Mouse (Mus musculus) limb, embryonic 11.5 days (tissue): ENCODE measurements around the gene Srsf6. TPM values are rescaled to one million over a fixed set of nuclear protein-coding genes. Genes with fewer than 3 reads are reported as not detected.

Experiments used
- ATAC-seq: fragments of 200-750 bp; cut with Nextera tagmentation; 2 replicates; pipeline ENCODE4 v1.8.0; 2017; ENCODE audit warnings: low read depth; ENCODE audit not compliant: insufficient number of reproducible peaks, low FRiP score, low TSS enrichment
- DNase-seq: peaks from one replicate; pipeline ENCODE4 v3.0.0-alpha.2; 2015; ENCODE audit warnings: low spot score
- H3K27ac ChIP-seq: fragments of 300-500 bp; sonication (generic); replicated peaks from 2 replicates; pipeline ENCODE4 v1.5.1; 2014; ENCODE audit warnings: low read depth, mild to moderate bottlenecking, low read length
- H3K27me3 ChIP-seq: fragments of 300-500 bp; sonication (generic); 2 replicates; pipeline ENCODE4 v1.6.1; 2014; ENCODE audit warnings: mild to moderate bottlenecking, low read length, mixed read lengths; ENCODE audit not compliant: control insufficient read depth, insufficient read depth
- H3K36me3 ChIP-seq: fragments of 300-500 bp; sonication (generic); 2 replicates; pipeline ENCODE4 v1.6.1; 2014; ENCODE audit warnings: mild to moderate bottlenecking, low read length, moderate library complexity, mixed read lengths; ENCODE audit not compliant: control insufficient read depth, insufficient read depth
- H3K4me1 ChIP-seq: fragments of 300-500 bp; sonication (generic); 2 replicates; pipeline ENCODE4 v1.6.1; 2014; ENCODE audit warnings: low read length, mixed read lengths; ENCODE audit not compliant: control insufficient read depth, insufficient read depth
- H3K4me2 ChIP-seq: fragments of 300-500 bp; sonication (generic); 2 replicates; pipeline ENCODE4 v1.6.1; 2014; ENCODE audit warnings: low read depth, mild to moderate bottlenecking, moderate library complexity; ENCODE audit not compliant: severe bottlenecking
- H3K4me3 ChIP-seq: fragments of 300-500 bp; sonication (generic); 2 replicates; pipeline ENCODE4 v1.5.1; 2014; ENCODE audit warnings: low read depth, low read length
- H3K9ac ChIP-seq: fragments of 300-500 bp; sonication (generic); 2 replicates; pipeline ENCODE4 v1.6.1; 2014; ENCODE audit warnings: mild to moderate bottlenecking, low read length
- H3K9me3 ChIP-seq: fragments of 300-500 bp; sonication (generic); 2 replicates; pipeline ENCODE4 v1.6.1; 2016; ENCODE audit warnings: low read length; ENCODE audit not compliant: control insufficient read depth
- WGBS: fragments of 180-500 bp; shearing (Covaris S2); extraction: QIAGEN DNeasy Blood & Tissue Kit; methylation state at CpG from one replicate; pipeline ENCODE4 v1.1.7; 2014; 5-methylcytosine and 5-hydroxymethylcytosine counted together
- polyA plus RNA-seq: library from polyadenylated mRNA; unstranded; fragments of >200 nt; fragmentation: Nextera tagmentation; extraction: Ambion mirVana; gene quantifications from 2 replicates; pipeline ENCODE4 v1.2.1, GENCODE M21; 2014

Srsf6 gene
- polyA plus RNA-seq, 1 experiment from 2014 or later: 322 TPM

GRCm38 (mm10) chr2:162924126-162924525, 7.2 kb upstream of the Srsf6 start:
- 16% methylated on average over 5 of the region's 5 CpGs for WGBS
- DNase-seq: no peak
- Histone ChIP-seq H3K4me2 (no peak overlapping the region), H3K9ac (no peak overlapping the region), H3K27me3 (no peaks in the 10 kb centered on the region), H3K27ac (no peak overlapping the region), H3K36me3 (no peaks in the 10 kb centered on the region), H3K4me1 (no peaks in the 10 kb centered on the region), H3K9me3 (no peaks in the 10 kb centered on the region), H3K4me3 (no peak overlapping the region)
- no peak for ATAC-seq

GRCm38 (mm10) chr2:162927918-162928585, 3.3 kb upstream of the Srsf6 start:
- Histone ChIP-seq H3K27me3 (no peaks in the 10 kb centered on the region), H3K9me3 (no peaks in the 10 kb centered on the region), H3K4me3 (no peak overlapping the region), H3K9ac (no peak overlapping the region), H3K27ac (no peak overlapping the region), H3K36me3 (no peaks in the 10 kb centered on the region), H3K4me2 (no peak overlapping the region), H3K4me1 (peaks cover 3% of the 10 kb centered on the region; the same call in 1 of the 2 replicates)
- DNase-seq (no peak), ATAC-seq (no peak)
- 72% methylated on average over 3 of the region's 3 CpGs for WGBS

- no peak overlapping the region for H3K27ac ChIP-seq
- H3K36me3 ChIP-seq: peaks cover 10% of the 10 kb centered on the region
- DNase-seq: no peak
- no peaks in the 10 kb centered on the region for H3K27me3 ChIP-seq
- WGBS: 79% methylated on average over 3 of the region's 3 CpGs
- ATAC-seq: no peak
- H3K9ac ChIP-seq: no peak overlapping the region
- no peaks in the 10 kb centered on the region for H3K9me3 ChIP-seq
- no peak overlapping the region for H3K4me2 ChIP-seq
- H3K4me3 ChIP-seq: no peak overlapping the region
- H3K4me1 ChIP-seq: peaks cover 3% of the 10 kb centered on the region; the same call in 1 of the 2 replicates
Measured at GRCm38 (mm10) chr2:162929704-162930103, 1.6 kb upstream of the Srsf6 start.

- Histone ChIP-seq H3K27me3 (no peaks in the 10 kb centered on the region), H3K4me2 (peak overlapping the region; percentile 72), H3K4me1 (peaks cover 3% of the 10 kb centered on the region; the same call in 1 of the 2 replicates), H3K4me3 (peak overlapping the region; percentile 98), H3K36me3 (peaks cover 12% of the 10 kb centered on the region), H3K9ac (peak overlapping the region; percentile 100), H3K27ac (peak overlapping the region; percentile 96), H3K9me3 (no peaks in the 10 kb centered on the region)
- DNase-seq (peak; percentile 58), ATAC-seq (peak; percentile 73)
- WGBS: under 1% methylated on average over 18 of the region's 18 CpGs
Measured at GRCm38 (mm10) chr2:162930516-162931122, 709 bp upstream of the Srsf6 start.

- Histone ChIP-seq H3K4me3 (peak overlapping the region; percentile 98), H3K36me3 (peaks cover 12% of the 10 kb centered on the region), H3K9ac (peak overlapping the region; percentile 100), H3K9me3 (no peaks in the 10 kb centered on the region), H3K27ac (peak overlapping the region; percentile 96), H3K4me1 (peaks cover 3% of the 10 kb centered on the region; the same call in 1 of the 2 replicates), H3K4me2 (peak overlapping the region; percentile 72), H3K27me3 (no peaks in the 10 kb centered on the region)
- WGBS: under 1% methylated on average over 93 of the region's 103 CpGs
- ATAC-seq (peak; percentile 41), DNase-seq (peak; percentile 73)
Measured at GRCm38 (mm10) chr2:162931674-162932650, 634 bp downstream of the Srsf6 start.

- Histone ChIP-seq H3K9me3 (no peaks in the 10 kb centered on the region), H3K4me2 (peak overlapping the region; percentile 72), H3K4me1 (peaks cover 3% of the 10 kb centered on the region; the same call in 1 of the 2 replicates), H3K27ac (no peak overlapping the region), H3K36me3 (peaks cover 17% of the 10 kb centered on the region), H3K4me3 (peak overlapping the region; percentile 98), H3K9ac (no peak overlapping the region), H3K27me3 (no peaks in the 10 kb centered on the region)
- ATAC-seq: no peak
- DNase-seq: peak; percentile 40
- 42% methylated on average over 4 of the region's 4 CpGs for WGBS
Measured at GRCm38 (mm10) chr2:162932706-162933105, 1.4 kb downstream of the Srsf6 start.

- DNase-seq (no peak), ATAC-seq (no peak)
- no peaks in the 10 kb centered on the region for H3K27me3 ChIP-seq
- H3K4me2 ChIP-seq: no peak overlapping the region
- no peak overlapping the region for H3K4me3 ChIP-seq
- H3K9me3 ChIP-seq: no peaks in the 10 kb centered on the region
- peaks cover 25% of the 10 kb centered on the region for H3K36me3 ChIP-seq
- H3K9ac ChIP-seq: no peak overlapping the region
- H3K4me1 ChIP-seq: peaks cover 3% of the 10 kb centered on the region; the same call in 1 of the 2 replicates
- 95% methylated on average over 19 of the region's 19 CpGs for WGBS
- H3K27ac ChIP-seq: no peak overlapping the region
Measured at GRCm38 (mm10) chr2:162934421-162934820, 3.1 kb downstream of the Srsf6 start.

- Histone ChIP-seq H3K27ac (no peak overlapping the region), H3K36me3 (peaks cover 25% of the 10 kb centered on the region), H3K4me1 (peaks cover 3% of the 10 kb centered on the region; the same call in 1 of the 2 replicates), H3K27me3 (no peaks in the 10 kb centered on the region), H3K4me2 (no peak overlapping the region), H3K9ac (no peak overlapping the region), H3K4me3 (no peak overlapping the region), H3K9me3 (no peaks in the 10 kb centered on the region)
- 95% methylated on average over 3 of the region's 3 CpGs for WGBS
- no peak for ATAC-seq
- no peak for DNase-seq
Measured at GRCm38 (mm10) chr2:162935700-162936099, 4.4 kb downstream of the Srsf6 start.
